Mouse (Mus musculus): Measurements from ENCODE around the gene Rxfp1.
"Not testable (repeated sequence)": the region's sequence is repeated elsewhere in the genome, so short reads cannot be mapped to it uniquely, and the experiment has no call there.

Rxfp1 gene

GRCm38 (mm10) chr3:79737780-79738179, at the start of gene Rxfp1:
Rxfp1 (minus strand) TSS chr3:79737880.
- DNase-seq: no peak

DNA sequence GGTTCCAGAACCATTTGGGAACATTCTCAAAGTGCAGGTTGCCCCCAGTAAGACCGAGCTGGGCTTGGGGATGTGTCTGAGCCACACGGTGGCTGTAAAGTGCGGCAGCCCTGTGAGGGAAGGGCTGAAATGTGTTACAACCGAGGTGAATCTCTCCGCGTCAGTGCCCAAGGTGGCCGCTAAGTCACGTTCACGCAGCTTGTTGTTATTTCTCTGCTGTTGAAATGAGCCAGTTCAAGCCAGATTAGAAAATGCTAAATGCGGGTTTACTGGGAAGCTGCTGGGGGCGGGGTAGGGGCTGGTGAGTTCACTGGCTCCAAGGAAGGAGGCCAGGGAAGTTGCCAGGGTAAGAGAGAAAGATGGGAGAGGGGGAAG, 46.7 kb upstream of the Rxfp1 start:
- DNase-seq: no peak

- no peak for DNase-seq
Observed at GRCm38 (mm10) chr3:79783630-79784361, 46.1 kb upstream of the Rxfp1 start.

DNA sequence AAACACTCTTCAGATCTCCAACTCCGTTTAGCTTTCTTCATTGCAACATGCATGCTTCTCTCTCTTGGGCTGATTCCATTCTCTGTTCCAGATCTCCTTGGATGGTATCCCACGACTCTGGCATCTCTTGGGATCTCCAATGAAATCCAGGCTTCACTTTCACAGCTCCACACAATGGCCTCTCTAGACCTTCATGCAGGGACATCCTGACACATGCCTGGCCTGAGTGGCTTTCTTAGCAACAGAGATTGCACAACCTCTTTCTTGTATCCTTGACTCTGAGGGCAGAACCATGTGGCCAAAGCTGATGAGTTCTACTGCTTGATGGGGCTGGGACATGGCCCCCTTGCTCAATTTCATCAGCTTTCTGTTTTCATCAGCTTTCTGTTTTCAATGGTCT, 35.0 kb upstream of the Rxfp1 start:
- DNase-seq: no peak

- no peak for DNase-seq
Observed at GRCm38 (mm10) chr3:79753736-79754135, 16.1 kb upstream of the Rxfp1 start.

DNA sequence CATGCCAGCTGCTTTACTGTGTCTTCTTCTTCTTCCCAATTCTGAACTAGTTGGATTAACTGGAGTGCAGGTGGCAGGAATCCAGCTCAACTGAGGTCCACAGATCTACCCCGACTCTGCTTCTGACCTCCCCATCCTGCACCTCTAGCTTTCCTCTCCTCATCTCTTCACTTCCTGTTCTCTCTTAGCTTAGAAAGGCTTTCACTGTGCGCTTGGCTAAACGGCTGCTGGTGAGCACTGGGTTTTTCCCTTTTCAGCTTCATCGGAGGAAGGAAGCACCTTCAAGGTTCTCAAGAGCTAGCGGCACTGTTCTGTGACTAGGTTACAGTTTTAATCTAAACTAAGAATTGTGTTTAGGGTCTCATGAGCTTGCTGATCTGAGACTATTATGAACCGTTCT, 8.9 kb upstream of the Rxfp1 start:
- DNase-seq: peak in 1 of 2 experiments; percentile 3

- DNase-seq: no peak
Observed at GRCm38 (mm10) chr3:79745101-79745500, 7.4 kb upstream of the Rxfp1 start.

DNA sequence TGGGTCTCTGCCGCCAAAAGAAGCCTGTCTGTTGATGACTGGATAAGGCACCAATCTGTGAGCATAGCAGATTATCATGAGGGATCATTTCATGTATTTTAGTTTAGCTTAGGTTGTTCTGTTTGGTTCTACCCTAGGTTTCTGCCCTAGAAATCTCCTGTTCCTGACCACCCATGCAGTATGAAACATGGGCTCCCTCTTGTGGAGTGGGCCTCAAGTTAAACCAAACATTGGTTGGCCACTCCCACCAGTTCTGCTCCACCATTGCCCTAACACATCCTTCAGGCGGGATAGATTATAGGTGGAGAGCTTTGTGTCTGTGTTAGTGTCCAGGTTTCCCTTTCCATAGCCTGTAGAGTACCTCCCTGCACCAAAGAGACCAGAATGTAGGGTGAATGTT, 6.7 kb upstream of the Rxfp1 start:
- no peak for DNase-seq

GRCm38 (mm10) chr3:79740351-79740750, 2.7 kb upstream of the Rxfp1 start:
- no peak for DNase-seq

DNA sequence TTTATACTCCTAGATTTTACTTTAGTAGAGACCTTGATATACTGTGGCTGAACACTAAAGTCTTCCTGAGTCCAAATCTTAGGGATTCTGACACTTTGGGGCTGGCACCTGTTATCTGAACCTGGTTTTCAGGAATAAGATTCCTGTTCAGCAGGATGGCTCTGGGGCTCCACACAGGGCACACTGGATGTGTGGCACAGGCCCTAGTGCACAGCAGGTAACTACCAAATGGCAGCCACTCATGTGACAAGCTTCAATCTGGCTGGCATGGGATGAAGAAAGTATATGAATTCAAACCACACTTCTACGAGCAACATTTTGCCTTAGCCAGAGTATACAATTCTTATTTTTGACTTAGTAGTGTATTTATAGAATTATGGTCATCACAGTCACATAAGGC, 771 bp upstream of the Rxfp1 start:
- DNase-seq: no peak

DNA sequence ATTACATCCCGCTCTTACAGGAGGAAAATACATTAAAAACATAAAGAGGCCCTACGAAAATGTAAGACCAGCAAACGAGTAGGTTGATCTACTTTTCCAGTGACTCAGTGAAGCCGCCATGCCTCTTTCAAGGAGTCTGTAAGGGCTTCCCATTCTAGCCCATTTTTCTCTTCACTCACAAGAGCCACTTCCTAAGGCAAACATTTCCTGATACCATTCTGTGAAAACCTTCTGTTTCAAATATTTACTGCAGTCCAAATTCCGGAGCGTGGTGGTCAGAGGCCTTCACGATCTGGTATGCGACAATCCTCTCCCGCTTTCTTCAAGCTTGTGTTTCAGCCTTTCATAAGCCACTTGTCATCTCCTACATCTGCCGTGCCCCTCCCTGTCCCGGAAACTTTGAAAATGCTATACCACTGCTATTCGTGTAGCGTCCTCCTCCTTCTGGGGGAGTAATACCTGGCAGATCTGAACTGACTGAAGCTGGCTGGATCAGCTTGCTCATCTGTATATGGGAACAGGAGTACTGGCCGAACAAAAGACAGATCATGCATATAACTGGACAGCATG, 11.1 kb downstream of the Rxfp1 start:
- DNase-seq: no peak

GRCm38 (mm10) chr3:79720756-79721484, 16.8 kb downstream of the Rxfp1 start:
- DNase-seq: no peak

DNA sequence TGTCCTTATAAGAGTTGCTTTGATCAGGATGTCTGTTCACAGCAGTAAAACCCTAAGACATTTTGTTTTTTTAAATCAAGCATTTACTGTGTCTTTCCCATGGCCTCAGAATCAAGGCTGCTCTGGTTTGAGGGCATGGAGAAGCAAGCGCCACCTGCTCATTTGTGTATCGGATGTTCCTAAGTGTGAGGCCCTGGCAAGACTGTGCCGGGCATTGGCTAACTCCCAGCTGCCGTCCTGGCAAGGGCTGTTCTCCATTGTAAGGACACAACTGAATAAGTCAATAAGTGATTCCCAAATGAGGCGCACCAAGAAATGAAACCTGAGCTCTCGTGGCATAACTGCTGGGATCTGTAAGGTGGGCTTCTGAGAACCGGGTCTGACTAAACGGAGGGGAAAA, 31.2 kb downstream of the Rxfp1 start:
- DNase-seq: no peak

GRCm38 (mm10) chr3:79703135-79703534, 34.5 kb downstream of the Rxfp1 start:
- DNase-seq: no peak

GRCm38 (mm10) chr3:79691957-79692356, 45.7 kb downstream of the Rxfp1 start:
- no peak for DNase-seq

GRCm38 (mm10) chr3:79690111-79690651, 47.5 kb downstream of the Rxfp1 start:
- DNase-seq: no peak

- DNase-seq: not testable (repeated sequence)
Observed at GRCm38 (mm10) chr3:79688101-79688500, 49.6 kb downstream of the Rxfp1 start.

DNA sequence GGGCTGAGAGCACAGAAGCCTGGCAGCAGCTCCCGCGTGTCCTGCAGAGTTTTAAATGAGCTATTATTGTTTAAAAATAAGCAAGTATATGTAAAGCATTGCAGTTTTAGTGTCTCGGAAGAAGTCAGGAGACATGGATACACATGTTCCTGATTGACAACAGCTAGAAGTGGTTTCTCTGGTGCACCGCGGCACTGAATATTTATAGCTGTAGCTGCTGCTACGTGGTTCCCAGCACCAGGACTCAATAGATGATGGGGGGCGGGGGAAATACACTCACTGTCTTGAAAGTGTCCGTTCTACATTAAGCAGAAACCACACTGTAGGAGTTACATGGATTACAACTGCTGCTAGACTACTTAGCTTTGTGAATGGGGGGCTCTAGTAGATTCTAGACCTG, 54.2 kb downstream of the Rxfp1 start:
- DNase-seq: no peak

GRCm38 (mm10) chr3:79682351-79683132, 55.1 kb downstream of the Rxfp1 start:
- no peak for DNase-seq

DNA sequence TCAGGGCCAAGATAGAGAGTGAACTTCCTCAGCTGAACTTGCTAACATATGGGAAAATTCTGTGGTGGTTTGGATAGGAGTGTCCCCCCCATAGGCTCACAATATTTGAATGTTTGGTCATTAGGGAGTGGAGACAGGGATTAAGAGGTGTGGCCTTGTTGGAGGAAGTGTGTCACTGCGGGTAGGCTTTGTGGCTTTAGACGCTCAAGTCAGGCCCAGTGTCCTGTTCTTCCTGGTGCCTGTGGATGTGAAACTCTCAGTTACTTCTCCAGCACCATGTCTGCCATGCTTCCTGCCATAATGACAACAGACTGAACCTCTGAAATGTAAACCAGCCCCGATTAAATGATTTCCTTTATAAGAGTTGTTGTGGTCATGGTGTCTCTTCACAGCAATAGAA, 61.3 kb downstream of the Rxfp1 start:
- DNase-seq: no peak

DNA sequence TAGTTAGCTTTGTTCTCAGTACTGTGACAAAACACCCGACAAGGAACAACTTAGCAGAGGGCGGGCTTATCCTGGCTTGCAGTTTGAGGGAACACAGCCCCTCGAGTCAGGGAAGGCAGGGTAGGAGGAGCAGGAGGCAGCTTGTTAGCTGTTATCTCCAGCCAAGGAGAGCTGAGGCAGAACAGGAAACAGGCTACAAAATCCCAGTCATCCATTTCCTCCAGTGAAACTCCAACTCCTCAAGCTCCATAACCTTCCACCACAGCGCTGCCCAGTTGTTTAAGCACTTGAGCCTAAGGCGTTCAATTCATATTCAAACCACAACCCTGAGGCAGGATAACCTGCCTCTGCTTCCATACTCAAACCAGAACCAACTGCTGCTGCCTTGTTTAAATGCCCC, 63.0 kb downstream of the Rxfp1 start:
- DNase-seq: no peak

GRCm38 (mm10) chr3:79673082-79673481, 64.6 kb downstream of the Rxfp1 start:
- no peak for DNase-seq

- no peak for DNase-seq
Observed at GRCm38 (mm10) chr3:79672188-79672587, 65.5 kb downstream of the Rxfp1 start.

Measured in thymus, adult 18-20 months (tissue).